Mouse (Mus musculus) stomach, postnatal 0 days (tissue): ENCODE measurements around the gene Emb.

Source experiments
- CTCF ChIP-seq: IDR thresholded peaks from 2 replicates; pipeline ENCODE4 v1.5.1; 2016; ENCODE audit warnings: antibody characterized with exemption, low read depth, mild to moderate bottlenecking, moderate library complexity
- EP300 ChIP-seq: optimal IDR thresholded peaks from 2 replicates; pipeline ENCODE3; 2016; ENCODE audit warnings: antibody characterized with exemption

DNA sequence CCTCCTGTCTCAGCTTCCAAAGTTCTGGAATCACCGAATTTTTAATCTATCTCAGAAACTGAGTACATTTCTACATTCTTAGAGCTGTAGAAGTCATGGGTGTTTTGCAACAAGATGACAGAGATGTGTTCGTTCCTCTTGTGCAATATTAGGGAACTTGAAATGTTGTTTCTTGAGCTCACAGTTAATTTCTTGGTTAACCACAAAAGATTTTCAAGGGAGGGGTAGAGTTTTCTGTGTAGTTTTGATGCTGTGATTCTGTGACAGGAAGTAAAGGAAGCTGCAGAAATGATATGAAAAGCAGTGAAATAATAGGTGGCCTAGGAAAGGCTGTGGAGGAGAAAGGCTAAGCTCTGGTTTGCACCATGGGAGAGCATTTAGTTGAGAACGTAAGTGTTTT lies 33.7 kb downstream of the Emb start:
- TF ChIP-seq CTCF: no peak
- TF ChIP-seq EP300: no peak
